Comparison of ENCODE assay signal across 8 mouse cellular contexts in the genomic region with DNA sequence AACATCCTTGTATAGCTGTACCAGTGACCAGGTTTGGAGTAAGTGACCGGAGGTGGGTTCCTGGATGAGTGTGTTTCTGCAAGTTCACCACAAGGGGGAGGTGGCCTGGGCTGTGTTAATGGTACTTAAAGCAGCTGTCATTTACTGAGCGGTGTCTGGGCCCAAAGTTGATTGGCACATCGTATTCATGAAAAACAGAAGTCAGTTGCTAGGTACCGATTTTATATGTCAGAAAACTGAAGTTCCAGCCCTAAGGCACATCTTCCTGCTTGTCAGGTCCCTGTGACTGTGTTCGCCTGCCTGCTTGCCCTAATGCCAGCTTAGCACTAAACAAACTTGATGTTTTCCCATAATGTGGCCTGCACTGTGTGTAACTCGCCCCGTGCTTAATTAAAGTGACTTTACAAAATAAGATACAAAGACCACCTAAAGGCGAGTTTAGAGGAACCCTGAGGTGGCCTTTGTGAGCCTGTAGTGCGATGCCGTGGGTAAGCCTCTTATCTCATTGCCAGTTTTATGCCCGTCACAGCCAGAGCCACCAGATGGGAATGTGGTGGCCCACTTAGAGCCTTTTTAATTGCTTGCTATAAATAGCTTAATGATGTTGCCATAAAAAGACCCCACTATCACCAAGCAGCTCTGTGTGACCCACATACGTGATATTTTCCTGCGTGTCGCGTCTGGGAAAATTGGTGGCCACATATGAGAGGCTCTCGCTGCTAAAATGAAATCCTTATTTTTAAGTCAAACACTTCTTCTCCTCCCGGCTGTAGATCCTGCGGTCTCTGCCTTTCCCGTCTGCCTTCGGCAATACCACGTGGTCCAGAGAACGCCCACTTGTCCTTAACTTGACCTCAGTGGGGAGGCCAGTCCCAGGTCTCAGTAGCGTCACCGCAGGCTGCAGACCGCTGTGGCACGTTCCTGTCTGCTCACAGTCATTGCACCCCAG.
A peak's percentile ranks its signal among the peaks of the same experiment; 100 is the strongest.
DNase-seq lines count a peak whose midpoint lies in the region.

No protein-coding gene starts in this region.

- intact Hi-C loops in left cerebral cortex, postnatal 25 days (cut with DNase I): no loop called here

- DNase-seq in layer of hippocampus, postnatal 10 days (ENCODE audit: low spot score in 2 of 2): peak; percentile 28 to 33
- DNase-seq in layer of hippocampus, adult 9-10 months (ENCODE audit: low spot score): no peak
- DNase-seq in cerebellum, adult 11-12 months: peak; percentile 51
- DNase-seq in frontal cortex, postnatal 36 days (ENCODE audit: low spot score in 2 of 2): peak; percentile 21 to 34
- peak; percentile 16 to 56 for DNase-seq in left cerebral cortex, postnatal 25 days (ENCODE audit: low spot score in 2 of 2)
- peak; percentile 70 for DNase-seq in retina, postnatal 7 days (ENCODE audit: low read depth, low spot score)
- no peak for DNase-seq in thymus, postnatal 4 days
- DNase-seq in gastrocnemius, adult 18-20 months (ENCODE audit: low spot score): no peak

Comparison
In these comparisons a context has a peak if more than half of its experiments do, and no peak if none do; other contexts are left out.
1. DNase-seq: peak in layer of hippocampus, postnatal 10 days (2 of 2), cerebellum, adult 11-12 months (single experiment), frontal cortex, postnatal 36 days (2 of 2), left cerebral cortex, postnatal 25 days (2 of 2) and retina, postnatal 7 days (single experiment); none in layer of hippocampus, adult 9-10 months (single experiment), thymus, postnatal 4 days (single experiment) and gastrocnemius, adult 18-20 months (single experiment).